Mouse (Mus musculus) lung, adult 18-20 months (tissue): ENCODE data around the gene Unc80.
"Not testable (repeated sequence)": the region's sequence is repeated elsewhere in the genome, so short reads cannot be mapped to it uniquely, and the experiment has no call there.

Experiments used
- DNase-seq, 2 experiments: peaks; one replicate each; pipeline ENCODE4 v3.0.0; 2022; ENCODE audit warnings: mixed read lengths in 2 of 2

Unc80 gene

GRCm38 (mm10) chr1:66638177-66638576 lies 170.0 kb downstream of the Unc80 start:
- no peak for DNase-seq

GRCm38 (mm10) chr1:66646894-66647293 lies 178.7 kb downstream of the Unc80 start:
- DNase-seq, result no peak

GRCm38 (mm10) chr1:66649568-66649967 lies 181.4 kb downstream of the Unc80 start:
- no peak for DNase-seq

DNA sequence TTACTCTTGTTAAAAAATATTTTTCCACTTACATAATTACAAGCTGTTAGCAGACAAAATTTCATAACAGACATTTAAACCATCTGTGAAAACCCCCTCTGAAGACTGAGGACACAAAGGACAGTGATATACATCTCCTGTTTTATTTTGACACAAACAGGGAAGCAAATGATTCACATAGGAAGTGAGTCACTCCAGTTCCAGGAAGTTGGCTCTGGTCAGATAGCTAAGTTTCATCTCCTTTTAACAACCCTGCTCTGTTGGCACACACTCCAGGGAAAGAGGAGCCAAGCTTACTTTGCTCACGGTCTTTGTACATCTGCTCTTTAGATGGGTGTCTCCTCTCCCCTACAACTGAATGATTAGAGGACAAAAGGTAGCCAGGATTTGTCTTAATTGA lies 181.8 kb downstream of the Unc80 start:
- DNase-seq, result no peak

- DNase-seq, result no peak
These were observed 187.1 kb downstream of the Unc80 start for GRCm38 (mm10) chr1:66655119-66655746.

DNA sequence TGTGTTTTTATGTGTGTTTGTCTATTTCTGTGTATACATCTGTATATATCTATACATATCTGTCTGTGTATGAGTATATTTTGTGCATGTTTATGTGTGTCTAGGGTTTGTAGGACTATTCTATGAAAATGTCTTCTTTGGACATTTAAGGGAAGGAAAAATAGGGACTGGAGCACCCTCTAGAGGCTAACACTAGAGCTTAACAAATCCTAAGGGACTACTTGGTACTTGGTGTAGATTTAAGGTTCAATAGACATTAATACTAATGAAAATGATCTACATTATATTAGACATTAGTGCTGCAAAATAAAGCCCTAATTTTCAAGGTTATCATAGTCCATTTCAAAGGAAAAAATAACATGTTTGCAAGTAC lies 187.6 kb downstream of the Unc80 start:
- DNase-seq, result no peak

- DNase-seq, result no peak
These were observed 203.3 kb downstream of the Unc80 start for GRCm38 (mm10) chr1:66671475-66671874.

DNA sequence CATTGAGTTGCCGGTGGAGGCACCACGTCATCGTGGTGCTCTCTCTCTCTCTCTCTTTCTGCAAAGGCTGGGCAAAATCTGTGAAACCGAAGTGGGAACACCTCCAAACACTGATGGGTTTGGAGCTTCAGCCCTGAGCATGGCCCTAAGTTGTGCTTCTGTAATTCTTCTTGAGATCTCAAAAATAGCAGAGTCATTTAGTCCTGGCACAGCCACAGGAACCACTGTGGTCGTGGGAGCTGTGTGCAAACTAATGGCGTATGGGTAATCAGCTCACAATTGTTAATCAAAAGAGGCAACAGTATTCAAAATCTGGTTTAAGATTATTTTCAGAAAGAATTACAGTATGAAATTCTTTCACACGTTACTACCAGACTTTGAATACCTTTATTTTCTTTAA lies 204.6 kb downstream of the Unc80 start:
- no peak for DNase-seq

DNA sequence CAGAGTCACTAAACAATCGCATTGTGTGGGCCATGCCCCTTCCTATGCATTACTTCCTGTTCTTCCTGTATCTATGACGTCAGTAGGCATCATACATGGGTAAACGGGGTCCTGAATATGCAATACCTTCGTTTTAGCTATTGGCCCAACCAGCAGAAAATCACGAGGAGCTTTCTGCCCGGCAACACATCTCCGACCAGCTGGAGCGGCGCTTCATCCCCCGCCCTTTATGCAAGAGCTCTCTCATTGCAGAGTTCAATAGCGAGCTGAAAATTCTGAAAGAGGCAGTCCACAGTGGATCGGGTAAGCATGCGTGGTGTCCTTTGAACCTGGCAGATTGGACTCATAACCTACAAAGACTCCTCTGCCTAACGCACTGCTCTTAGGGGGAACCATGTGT lies 209.8 kb downstream of the Unc80 start:
- no peak for DNase-seq

DNA sequence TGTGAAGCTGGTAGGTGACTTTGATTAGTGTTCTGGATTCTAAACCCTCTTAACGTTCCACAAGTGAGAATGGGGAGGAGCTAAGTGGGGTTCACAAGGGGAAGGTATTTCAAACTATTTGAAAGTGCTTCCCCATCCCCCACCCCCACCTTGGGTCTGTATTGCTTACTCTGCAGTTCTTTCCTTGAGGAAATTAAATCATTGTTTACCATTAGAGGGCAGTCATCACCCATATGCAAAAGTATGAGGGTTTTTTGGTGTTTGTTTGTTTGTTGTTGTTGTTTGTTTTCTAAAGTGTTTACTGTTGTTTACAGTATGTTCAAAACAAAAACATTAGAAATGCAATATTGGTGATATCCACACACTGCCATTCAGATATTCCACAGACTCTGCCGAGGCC lies 210.5 kb downstream of the Unc80 start:
- no peak for DNase-seq

DNA sequence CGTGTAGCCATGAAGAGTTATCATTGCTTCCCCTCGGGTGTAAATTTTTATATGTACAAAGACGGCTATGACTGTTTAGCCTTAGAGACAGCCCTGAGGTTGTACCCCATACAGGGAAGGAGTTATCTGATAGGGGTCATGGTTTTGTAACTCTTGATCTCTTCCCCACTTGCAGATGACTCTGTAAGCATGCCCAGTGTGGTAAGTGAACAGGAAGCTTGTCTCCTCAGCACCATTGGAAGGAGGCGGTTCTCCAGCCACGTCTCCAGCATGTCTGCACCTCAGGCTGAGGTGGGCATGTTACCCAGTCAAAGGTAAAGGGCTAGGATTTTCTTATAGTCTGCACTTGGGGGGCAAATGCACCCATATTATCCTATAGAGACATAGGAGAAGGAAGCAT lies 214.8 kb downstream of the Unc80 start:
- no peak for DNase-seq

- no peak for DNase-seq
These were observed 223.6 kb downstream of the Unc80 start for GRCm38 (mm10) chr1:66691772-66692171.

GRCm38 (mm10) chr1:66692308-66692707 lies 224.1 kb downstream of the Unc80 start:
- DNase-seq, result no peak

DNA sequence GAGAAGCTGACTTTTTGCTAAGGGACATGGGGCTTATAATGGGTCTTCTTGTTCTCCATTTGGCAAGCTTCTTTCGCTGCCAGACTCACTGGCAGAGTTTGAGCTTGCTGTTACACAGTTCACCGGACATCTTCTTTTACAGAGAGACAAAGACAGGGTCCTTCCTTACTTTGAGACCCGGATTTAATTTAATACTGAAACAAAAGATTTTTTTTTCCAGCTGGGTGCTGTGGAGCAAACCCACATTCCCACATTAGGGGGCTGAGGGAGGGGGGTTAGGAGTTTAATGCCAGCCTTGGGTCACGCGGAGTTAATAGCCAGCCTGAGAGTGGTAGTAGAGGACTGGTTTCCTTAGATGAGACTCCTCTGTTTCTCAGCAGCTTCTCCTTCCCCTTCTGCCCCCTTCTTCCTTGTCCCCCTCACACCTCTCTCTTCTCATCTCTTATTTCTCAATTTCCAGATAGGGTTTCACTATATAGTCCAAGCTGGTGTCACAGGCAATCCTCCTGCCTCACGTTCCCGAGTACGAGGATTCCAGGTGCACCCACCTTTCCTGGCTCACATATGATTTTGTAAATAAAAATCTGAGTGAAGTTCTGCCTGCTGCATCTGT lies 224.7 kb downstream of the Unc80 start:
- DNase-seq, result no peak

GRCm38 (mm10) chr1:66694266-66694665 lies 226.1 kb downstream of the Unc80 start:
- no peak for DNase-seq

GRCm38 (mm10) chr1:66695296-66695695 lies 227.1 kb downstream of the Unc80 start:
- no peak for DNase-seq

DNA sequence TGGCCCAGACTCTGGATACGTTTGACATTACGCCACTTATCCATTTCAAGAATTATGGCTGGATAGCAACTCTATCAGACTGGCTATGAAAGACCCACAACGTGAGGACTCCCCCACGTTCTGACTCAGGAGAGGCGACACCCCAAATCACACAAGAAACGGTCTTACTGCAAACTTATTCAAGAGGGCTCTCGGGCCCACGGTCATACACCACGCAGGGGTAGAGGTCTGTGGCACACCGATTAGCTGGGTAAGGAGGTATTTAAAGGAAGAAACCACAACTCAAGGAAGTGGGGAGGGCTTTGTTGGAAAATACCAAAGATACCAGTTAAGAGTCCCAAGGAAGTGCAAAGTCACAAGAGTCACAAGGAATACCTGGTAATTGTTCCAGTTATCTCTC lies 231.5 kb downstream of the Unc80 start:
- DNase-seq, result not testable (repeated sequence)

GRCm38 (mm10) chr1:66700149-66700692 lies 232.1 kb downstream of the Unc80 start:
- peak in 1 of 2 experiments; percentile 5 for DNase-seq

DNA sequence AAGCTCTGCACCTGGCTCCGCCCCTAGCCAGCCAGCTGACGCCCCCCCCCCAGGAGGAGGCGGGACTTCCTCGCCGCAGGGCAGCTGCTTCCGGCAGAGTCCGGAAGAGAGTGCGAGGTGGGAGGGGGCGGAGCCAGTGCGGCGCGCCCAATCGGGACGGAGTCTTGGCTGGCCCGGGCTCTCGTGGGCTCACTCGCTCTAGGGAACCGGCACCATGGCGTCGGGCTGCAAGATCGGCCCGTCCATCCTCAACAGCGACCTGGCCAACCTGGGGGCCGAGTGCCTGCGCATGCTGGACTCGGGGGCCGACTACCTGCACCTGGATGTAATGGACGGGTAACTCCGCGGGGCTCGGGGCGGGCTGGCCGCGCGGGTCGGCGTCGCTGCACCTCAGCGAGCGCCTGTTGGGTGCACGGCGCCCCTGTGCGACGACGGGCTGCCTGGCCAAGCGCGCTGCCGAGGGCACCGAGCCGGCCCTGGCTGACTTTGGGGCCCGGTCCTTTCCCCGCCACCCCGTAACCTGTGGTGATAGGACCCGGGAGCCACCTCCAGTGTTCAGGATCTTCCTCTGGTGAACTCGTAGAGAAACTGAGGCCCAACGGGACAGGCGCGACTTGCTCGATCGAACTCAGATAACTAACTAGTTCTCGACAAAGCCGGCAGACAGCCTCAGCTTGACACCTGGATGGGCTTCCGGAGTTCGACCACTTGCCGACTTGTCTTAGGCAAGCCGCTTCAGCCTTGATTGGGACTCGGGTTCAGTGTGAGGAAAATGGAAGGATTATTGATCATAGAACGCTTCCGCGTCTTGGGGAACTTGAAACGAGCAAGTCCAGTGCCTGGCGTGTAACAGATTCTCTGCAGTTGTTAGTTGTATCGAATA lies 232.8 kb downstream of the Unc80 start, which contains the start of gene Rpe:
Gene Rpe, plus strand, starts transcription at position 139 of the 883 bp plus-strand sequence.
- DNase-seq, result peak; percentile 92 to 94

GRCm38 (mm10) chr1:66701576-66701940 lies 233.4 kb downstream of the Unc80 start:
- peak in 1 of 2 experiments; percentile 10 for DNase-seq

- no peak for DNase-seq
These were observed 234.6 kb downstream of the Unc80 start for GRCm38 (mm10) chr1:66702623-66703345.

- DNase-seq, result no peak
These were observed 236.4 kb downstream of the Unc80 start for GRCm38 (mm10) chr1:66704523-66704922.

- DNase-seq, result no peak
These were observed 244.7 kb downstream of the Unc80 start for GRCm38 (mm10) chr1:66712859-66713258.
